Mouse (Mus musculus) kidney, embryonic 16.5 days (tissue): ENCODE results near the gene Phf12. TPM values are rescaled to one million over a fixed set of nuclear protein-coding genes. Genes with fewer than 3 reads are reported as not detected.

Experiments used
- ATAC-seq: fragments of 200-750 bp; cut with Nextera tagmentation; 2 replicates; pipeline ENCODE4 v1.8.0; 2017; ENCODE audit warnings: moderate TSS enrichment; ENCODE audit not compliant: low FRiP score, low TSS enrichment
- H3K27ac ChIP-seq: fragments of 300-500 bp; sonication (generic); 2 replicates; pipeline ENCODE4 v1.5.1; 2014; ENCODE audit warnings: low read length
- H3K27me3 ChIP-seq: fragments of 300-500 bp; sonication (generic); 2 replicates; pipeline ENCODE4 v1.6.1; 2014; ENCODE audit warnings: low read length, control low read depth, mixed read lengths; ENCODE audit not compliant: insufficient read depth
- H3K36me3 ChIP-seq: fragments of 300-500 bp; sonication (generic); 2 replicates; pipeline ENCODE4 v1.6.1; 2014; ENCODE audit warnings: low read length, control low read depth, mixed read lengths; ENCODE audit not compliant: insufficient read depth
- H3K4me1 ChIP-seq: fragments of 300-500 bp; sonication (generic); 2 replicates; pipeline ENCODE4 v1.6.1; 2014; ENCODE audit warnings: low read length, control low read depth, mixed read lengths; ENCODE audit not compliant: insufficient read depth
- H3K4me2 ChIP-seq: fragments of 300-500 bp; sonication (generic); replicated peaks from 2 replicates; pipeline ENCODE4 v1.6.1; 2014; ENCODE audit warnings: low read depth, low read length
- H3K4me3 ChIP-seq: fragments of 300-500 bp; sonication (generic); 2 replicates; pipeline ENCODE4 v1.5.1; 2014; ENCODE audit warnings: mild to moderate bottlenecking, low read length
- H3K9ac ChIP-seq: fragments of 300-500 bp; sonication (generic); replicated peaks from 2 replicates; pipeline ENCODE4 v1.6.1; 2014; ENCODE audit warnings: low read length
- H3K9me3 ChIP-seq: fragments of 300-500 bp; sonication (generic); 2 replicates; pipeline ENCODE4 v1.6.1; 2016; ENCODE audit warnings: low read length, control low read depth
- WGBS: fragments of 180-500 bp; shearing (Covaris S2); extraction: QIAGEN DNeasy Blood & Tissue Kit; methylation state at CpG from one replicate; pipeline ENCODE4 v1.1.7; 2014; 5-methylcytosine and 5-hydroxymethylcytosine counted together
- polyA plus RNA-seq: library from polyadenylated mRNA; unstranded; fragments of >200 nt; fragmentation: Nextera tagmentation; extraction: Ambion mirVana; gene quantifications from 2 replicates; pipeline ENCODE4 v1.2.1, GENCODE M21; 2015

Gene Phf12
- polyA plus RNA-seq, 1 experiment from 2014 or later: 15.9 TPM

DNA sequence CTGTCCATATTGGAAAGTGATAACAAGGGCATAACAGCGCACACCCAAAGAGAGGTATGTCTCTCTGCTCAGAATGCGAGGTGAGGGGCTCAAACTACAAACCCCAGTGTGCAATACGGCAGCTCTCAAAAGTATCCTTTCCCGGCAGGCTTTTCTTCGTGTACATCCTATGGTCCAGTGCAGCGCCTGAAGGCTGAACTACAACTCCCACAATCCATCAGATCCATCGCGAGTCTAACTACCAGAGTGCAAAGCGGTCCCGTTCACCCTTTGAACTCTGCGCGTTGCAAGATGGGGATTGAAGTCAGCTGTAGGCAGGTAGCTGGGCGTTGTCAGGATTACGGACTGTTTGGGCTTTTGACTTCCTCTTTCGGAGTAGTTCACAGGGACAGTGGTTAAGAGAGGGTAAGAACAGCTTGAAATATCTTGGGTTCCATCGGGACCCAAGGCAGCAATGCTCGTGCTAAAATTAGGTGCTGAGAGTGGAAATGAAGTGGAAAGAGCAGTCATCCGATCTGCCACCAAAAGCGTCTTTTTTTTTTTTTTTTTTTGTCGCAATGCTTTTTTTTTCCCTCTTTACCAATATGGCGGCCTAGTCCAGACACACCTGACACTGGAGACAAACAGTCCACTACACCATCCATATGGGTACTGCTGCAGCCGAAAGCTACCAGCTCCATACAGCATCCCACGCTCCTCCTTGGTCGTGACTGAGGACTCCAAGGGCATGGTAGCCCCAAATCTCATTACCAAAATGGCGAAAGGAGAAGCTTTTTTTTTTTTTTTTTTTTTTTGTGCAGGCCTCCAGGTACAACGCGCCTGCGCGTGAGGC lies 729 bp upstream of the Phf12 start:
- Histone ChIP-seq H3K4me1 (peaks cover 16% of the 10 kb centered on the region), H3K27ac (peak overlapping the region; percentile 98), H3K4me3 (peak overlapping the region; percentile 98), H3K27me3 (peaks cover 8% of the 10 kb centered on the region), H3K9ac (peak overlapping the region; percentile 73), H3K4me2 (peak overlapping the region; percentile 56), H3K36me3 (peaks cover 4% of the 10 kb centered on the region), H3K9me3 (no peaks in the 10 kb centered on the region)
- under 1% methylated on average over 27 of the region's 29 CpGs for WGBS
- ATAC-seq: peak; percentile 91

DNA sequence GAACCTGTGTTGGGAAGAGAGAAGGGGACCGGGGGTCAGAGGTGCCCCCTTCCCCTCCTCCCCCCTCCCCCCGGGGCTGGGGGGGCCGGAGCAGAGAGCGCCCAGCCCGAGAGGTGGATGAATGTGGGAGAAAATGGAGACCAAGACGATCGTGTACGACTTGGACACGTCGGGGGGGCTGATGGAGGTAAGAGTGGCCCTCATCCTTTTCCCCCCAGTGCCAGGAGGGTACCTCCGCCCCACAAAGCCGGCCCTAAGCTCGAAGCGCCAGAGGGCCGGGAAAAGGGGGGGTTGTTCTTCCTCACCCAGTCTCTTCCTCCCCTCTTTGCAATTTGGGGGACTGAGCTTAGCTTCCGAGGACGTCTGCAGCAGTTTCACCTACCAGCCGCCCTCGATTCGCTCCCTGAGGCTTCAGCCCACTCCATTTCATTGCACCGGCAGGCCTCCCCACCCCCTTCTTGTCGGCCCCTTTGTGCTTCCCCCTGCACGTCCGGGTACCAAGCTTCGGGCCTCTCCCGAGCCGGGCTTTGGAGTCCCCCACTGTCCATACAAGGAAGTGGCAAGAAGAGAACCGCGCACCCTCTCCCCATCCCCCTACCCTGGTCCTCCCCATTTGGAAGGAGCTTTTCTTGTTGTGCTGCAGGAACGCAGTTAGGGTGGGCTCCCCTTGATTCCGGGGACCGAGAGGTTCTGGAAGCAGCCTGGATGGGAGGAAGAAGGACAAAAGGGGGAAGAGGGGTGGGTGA lies 810 bp downstream of the Phf12 start:
- H3K9ac ChIP-seq: peak overlapping the region; percentile 93
- ATAC-seq: no peak
- H3K4me2 ChIP-seq: peak overlapping the region; percentile 85
- under 1% methylated on average over 24 of the region's 32 CpGs for WGBS
- peak overlapping the region; percentile 94 for H3K27ac ChIP-seq
- H3K9me3 ChIP-seq: no peaks in the 10 kb centered on the region
- peaks cover 8% of the 10 kb centered on the region for H3K36me3 ChIP-seq
- H3K4me3 ChIP-seq: peak overlapping the region; percentile 98
- H3K4me1 ChIP-seq: peaks cover 16% of the 10 kb centered on the region
- no peaks in the 10 kb centered on the region for H3K27me3 ChIP-seq

GRCm38 (mm10) chr11:77983937-77984835 lies 1.6 kb downstream of the Phf12 start:
- peak overlapping the region; percentile 94 for H3K27ac ChIP-seq
- H3K4me1 ChIP-seq: peaks cover 16% of the 10 kb centered on the region
- peak overlapping the region; percentile 85 for H3K4me2 ChIP-seq
- no peak for ATAC-seq
- peaks cover 16% of the 10 kb centered on the region for H3K36me3 ChIP-seq
- under 1% methylated on average over 54 of the region's 63 CpGs for WGBS
- peak overlapping the region; percentile 98 for H3K4me3 ChIP-seq
- peak overlapping the region; percentile 93 for H3K9ac ChIP-seq
- no peaks in the 10 kb centered on the region for H3K27me3 ChIP-seq
- H3K9me3 ChIP-seq: no peaks in the 10 kb centered on the region

- Histone ChIP-seq H3K4me3 (peak overlapping the region; percentile 98), H3K36me3 (peaks cover 16% of the 10 kb centered on the region), H3K4me1 (peaks cover 16% of the 10 kb centered on the region), H3K27me3 (no peaks in the 10 kb centered on the region), H3K4me2 (peak overlapping the region; percentile 85), H3K9ac (peak overlapping the region; percentile 93), H3K27ac (peak overlapping the region; percentile 94), H3K9me3 (no peaks in the 10 kb centered on the region)
- ATAC-seq: no peak
- WGBS: 2% methylated on average over 13 of the region's 13 CpGs
These were observed 2.3 kb downstream of the Phf12 start for GRCm38 (mm10) chr11:77984836-77985231.

- 88% methylated on average over 3 of the region's 3 CpGs for WGBS
- H3K4me3 ChIP-seq: peak overlapping the region; percentile 98
- H3K4me2 ChIP-seq: peak overlapping the region; percentile 85
- no peak for ATAC-seq
- no peaks in the 10 kb centered on the region for H3K27me3 ChIP-seq
- H3K27ac ChIP-seq: peak overlapping the region; percentile 94; the same call in 1 of the 2 replicates
- peaks cover 19% of the 10 kb centered on the region for H3K36me3 ChIP-seq
- no peaks in the 10 kb centered on the region for H3K9me3 ChIP-seq
- H3K9ac ChIP-seq: peak overlapping the region; percentile 93
- peaks cover 16% of the 10 kb centered on the region for H3K4me1 ChIP-seq
These were observed 3.0 kb downstream of the Phf12 start for GRCm38 (mm10) chr11:77985541-77986065.

DNA sequence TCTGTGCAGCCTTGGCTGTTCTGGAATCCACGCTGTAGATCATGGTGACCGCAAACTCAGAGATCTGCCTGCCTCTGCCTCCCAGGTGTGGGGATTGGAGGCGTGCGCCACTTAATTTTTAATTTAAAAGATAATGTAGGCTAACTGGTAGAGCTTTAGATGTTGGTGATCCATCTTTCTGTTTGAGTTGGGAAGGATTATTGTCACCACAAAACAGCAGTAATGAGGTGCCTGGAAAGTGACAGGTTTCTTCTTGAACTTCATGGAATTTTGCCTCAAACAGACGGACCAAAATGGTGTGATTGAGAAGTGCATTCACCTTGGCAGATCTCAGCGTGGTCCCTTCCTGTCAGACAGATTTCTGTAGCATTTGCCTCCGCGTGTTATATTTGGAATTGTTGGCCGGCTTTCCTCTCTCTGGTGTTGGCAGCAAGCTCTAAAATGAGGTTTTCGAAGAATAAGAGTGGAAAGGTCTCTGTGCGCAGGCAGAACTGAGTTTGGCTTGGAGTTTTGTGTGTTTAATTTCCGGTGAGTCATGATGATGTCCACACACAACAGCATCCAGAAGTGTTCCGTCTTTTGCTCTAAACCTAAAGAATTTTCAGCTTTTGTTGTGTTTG lies 6.6 kb downstream of the Phf12 start:
- Histone ChIP-seq H3K36me3 (peaks cover 19% of the 10 kb centered on the region), H3K9me3 (no peaks in the 10 kb centered on the region), H3K27ac (no peak overlapping the region), H3K4me3 (no peak overlapping the region), H3K4me1 (peaks cover 12% of the 10 kb centered on the region), H3K4me2 (no peak overlapping the region), H3K27me3 (no peaks in the 10 kb centered on the region), H3K9ac (no peak overlapping the region)
- ATAC-seq: no peak
- 91% methylated on average over 13 of the region's 13 CpGs for WGBS

DNA sequence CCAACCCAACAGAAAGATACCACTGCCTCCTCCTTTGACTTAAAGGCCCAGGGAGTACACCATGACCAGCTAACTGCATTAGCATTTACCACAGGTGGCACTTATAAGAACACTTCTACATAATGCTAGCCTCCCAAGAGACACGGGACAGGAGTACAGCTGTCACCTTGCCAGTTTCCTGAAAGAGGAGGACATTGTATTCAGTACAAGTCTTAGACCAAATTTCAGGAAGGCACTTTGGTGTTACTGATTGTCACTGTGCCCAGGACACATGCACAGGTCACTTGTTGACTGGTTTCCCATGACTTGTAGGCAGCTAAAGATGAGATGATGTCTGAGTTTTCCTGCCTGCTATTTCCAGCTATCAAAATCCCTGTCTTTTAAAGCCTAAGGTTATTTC lies 13.0 kb downstream of the Phf12 start:
- 80% methylated on average over 1 of the region's 1 CpGs for WGBS
- no peak overlapping the region for H3K27ac ChIP-seq
- no peak overlapping the region for H3K9ac ChIP-seq
- no peaks in the 10 kb centered on the region for H3K4me1 ChIP-seq
- no peaks in the 10 kb centered on the region for H3K27me3 ChIP-seq
- no peak overlapping the region for H3K4me2 ChIP-seq
- H3K9me3 ChIP-seq: no peaks in the 10 kb centered on the region
- H3K4me3 ChIP-seq: no peak overlapping the region
- no peak for ATAC-seq
- no peaks in the 10 kb centered on the region; the same call in 1 of the 2 replicates for H3K36me3 ChIP-seq

DNA sequence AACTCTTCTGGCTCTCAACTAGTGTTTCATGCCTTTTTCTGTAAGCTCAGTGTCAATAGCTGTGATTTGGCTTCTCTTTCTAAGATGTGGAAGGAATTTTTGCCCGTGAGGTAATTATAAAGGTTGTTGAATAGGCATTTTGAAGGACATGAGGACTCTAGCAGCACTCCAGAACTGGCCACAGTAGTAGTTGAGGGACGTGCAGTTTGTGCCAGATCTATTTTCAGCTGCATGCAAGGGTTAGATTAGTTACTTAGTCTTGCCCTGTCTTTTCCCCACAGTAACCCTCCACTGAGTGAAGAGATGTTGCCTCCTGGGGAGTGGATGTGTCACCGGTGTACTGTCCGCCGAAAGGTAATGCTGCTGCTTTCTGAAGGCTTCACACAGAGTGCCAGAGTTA lies 23.9 kb downstream of the Phf12 start:
- Histone ChIP-seq H3K4me2 (no peak overlapping the region), H3K27me3 (no peaks in the 10 kb centered on the region), H3K27ac (no peak overlapping the region), H3K36me3 (peaks cover 53% of the 10 kb centered on the region), H3K4me3 (no peak overlapping the region), H3K4me1 (no peaks in the 10 kb centered on the region), H3K9ac (no peak overlapping the region), H3K9me3 (no peaks in the 10 kb centered on the region)
- ATAC-seq: no peak
- 96% methylated on average over 5 of the region's 5 CpGs for WGBS

- Histone ChIP-seq H3K9me3 (no peaks in the 10 kb centered on the region), H3K36me3 (peaks cover 75% of the 10 kb centered on the region), H3K9ac (no peak overlapping the region), H3K4me1 (no peaks in the 10 kb centered on the region), H3K4me3 (no peak overlapping the region), H3K4me2 (no peak overlapping the region), H3K27me3 (no peaks in the 10 kb centered on the region), H3K27ac (no peak overlapping the region)
- WGBS: 27% methylated on average over 4 of the region's 4 CpGs
- no peak for ATAC-seq
These were observed 37.1 kb downstream of the Phf12 start for GRCm38 (mm10) chr11:78019676-78020075.
